Mouse (Mus musculus) midbrain, postnatal 0 days (tissue): ENCODE measurements around the gene Cpne5. TPM values are rescaled to one million over a fixed set of nuclear protein-coding genes. Genes with fewer than 3 reads are reported as not detected.
"Not testable (repeated sequence)": the region's sequence is repeated elsewhere in the genome, so short reads cannot be mapped to it uniquely, and the experiment has no call there.

Experiments used
- ATAC-seq: fragments of 200-750 bp; cut with Nextera tagmentation; 2 replicates; pipeline ENCODE4 v1.8.0; 2017; ENCODE audit warnings: moderate number of reproducible peaks, mild to moderate bottlenecking, moderate TSS enrichment, moderate library complexity; ENCODE audit not compliant: low FRiP score
- DNase-seq: peaks from one replicate; pipeline ENCODE4 v3.0.0-alpha.2; 2015; ENCODE audit warnings: low spot score
- H3K27ac ChIP-seq: fragments of 300-500 bp; sonication (generic); 2 replicates; pipeline ENCODE4 v1.5.1; 2014; ENCODE audit warnings: low read depth, mild to moderate bottlenecking, low read length, mixed read lengths
- H3K27me3 ChIP-seq: fragments of 300-500 bp; sonication (generic); 2 replicates; pipeline ENCODE4 v1.6.1; 2014; ENCODE audit warnings: low read length, control low read depth, mixed read lengths; ENCODE audit not compliant: insufficient read depth
- H3K36me3 ChIP-seq: fragments of 300-500 bp; sonication (generic); 2 replicates; pipeline ENCODE4 v1.6.1; 2014; ENCODE audit warnings: low read length, control low read depth, mixed read lengths; ENCODE audit not compliant: insufficient read depth
- H3K4me1 ChIP-seq: fragments of 300-500 bp; sonication (generic); 2 replicates; pipeline ENCODE4 v1.6.1; 2014; ENCODE audit warnings: mild to moderate bottlenecking, control low read depth, antibody characterized with exemption, low read length, mixed read lengths; ENCODE audit not compliant: insufficient read depth
- H3K4me2 ChIP-seq: fragments of 300-500 bp; sonication (generic); 2 replicates; pipeline ENCODE4 v1.6.1; 2014; ENCODE audit warnings: low read depth, mild to moderate bottlenecking, low read length, mixed read lengths; ENCODE audit not compliant: poor library complexity, severe bottlenecking
- H3K4me3 ChIP-seq: fragments of 300-500 bp; sonication (generic); 2 replicates; pipeline ENCODE4 v1.5.1; 2014; ENCODE audit warnings: low read depth, mild to moderate bottlenecking, low read length, moderate library complexity
- H3K9ac ChIP-seq: fragments of 300-500 bp; sonication (generic); replicated peaks from 2 replicates; pipeline ENCODE4 v1.6.1; 2014; ENCODE audit warnings: mild to moderate bottlenecking, low read length, moderate library complexity, mixed read lengths; ENCODE audit not compliant: poor library complexity, severe bottlenecking
- H3K9me3 ChIP-seq: fragments of 300-500 bp; sonication (generic); 2 replicates; pipeline ENCODE4 v1.6.1; 2016; ENCODE audit warnings: low read length, control low read depth
- CTCF ChIP-seq: IDR thresholded peaks from 2 replicates; pipeline ENCODE4 v1.5.1; 2016; ENCODE audit warnings: antibody characterized with exemption, mild to moderate bottlenecking
- WGBS: fragments of 180-500 bp; shearing (Covaris S2); extraction: QIAGEN DNeasy Blood & Tissue Kit; methylation state at CpG from one replicate; pipeline ENCODE4 v1.1.7; 2014; 5-methylcytosine and 5-hydroxymethylcytosine counted together
- polyA plus RNA-seq: library from polyadenylated mRNA; unstranded; fragments of >200 nt; fragmentation: Nextera tagmentation; extraction: Ambion mirVana; gene quantifications from 2 replicates; pipeline ENCODE4 v1.2.1, GENCODE M21; 2015
- total RNA-seq: library from RNA; depleted of rRNA; stranded (reverse); fragments of >200 nt; gene quantifications from 2 replicates; pipeline ENCODE4 v1.2.3, GENCODE M21; 2014

The Cpne5 gene
- total and polyA plus RNA-seq, 2 experiments from 2014 or later: 86.5 to 90.2 TPM

GRCm38 (mm10) chr17:29270148-29270698 lies 32.3 kb upstream of the Cpne5 start:
- 93% methylated on average over 9 of the region's 9 CpGs for WGBS
- H3K4me2 ChIP-seq: peak overlapping the region; percentile 69; the same call in 1 of the 2 replicates
- H3K27ac ChIP-seq: no peak overlapping the region
- no peaks in the 10 kb centered on the region for H3K9me3 ChIP-seq
- H3K27me3 ChIP-seq: no peaks in the 10 kb centered on the region
- TF ChIP-seq CTCF: no peak
- H3K36me3 ChIP-seq: no peaks in the 10 kb centered on the region
- H3K9ac ChIP-seq: no peak overlapping the region
- no peak overlapping the region for H3K4me3 ChIP-seq
- ATAC-seq: no peak
- DNase-seq: no peak
- H3K4me1 ChIP-seq: peaks cover 9% of the 10 kb centered on the region; the same call in 1 of the 2 replicates

GRCm38 (mm10) chr17:29269349-29269706 lies 31.4 kb upstream of the Cpne5 start:
- H3K9ac ChIP-seq: peak overlapping the region; percentile 91
- H3K36me3 ChIP-seq: no peaks in the 10 kb centered on the region
- no peaks in the 10 kb centered on the region for H3K9me3 ChIP-seq
- no peak for TF ChIP-seq CTCF
- peak overlapping the region; percentile 93 for H3K4me3 ChIP-seq
- no peaks in the 10 kb centered on the region for H3K27me3 ChIP-seq
- H3K27ac ChIP-seq: peak overlapping the region; percentile 81
- H3K4me2 ChIP-seq: peak overlapping the region; percentile 69
- peaks cover 9% of the 10 kb centered on the region; the same call in 1 of the 2 replicates for H3K4me1 ChIP-seq
- WGBS: 19% methylated on average over 10 of the region's 10 CpGs
- ATAC-seq (no peak), DNase-seq (no peak)

- Histone ChIP-seq H3K4me2 (peak within 1 kb of the TSS; percentile 69), H3K4me3 (peak within 1 kb of the TSS; percentile 93), H3K9ac (peak within 1 kb of the TSS; percentile 91), H3K4me1 (peaks cover 9% of the 10 kb centered on the region; the same call in 1 of the 2 replicates), H3K27me3 (no peaks in the 10 kb centered on the region), H3K27ac (peak within 1 kb of the TSS; percentile 81), H3K36me3 (no peaks in the 10 kb centered on the region), H3K9me3 (no peaks in the 10 kb centered on the region)
- peak; percentile 90 for ATAC-seq
- TF ChIP-seq CTCF: peak; percentile 83
- WGBS: under 1% methylated on average over 57 of the region's 63 CpGs
- DNase-seq: peak; percentile 97
Observed at GRCm38 (mm10) chr17:29268682-29269348, 30.8 kb upstream of the Cpne5 start, which contains the start of gene BC004004. Gene BC004004 (plus strand): TSS chr17:29268788.

GRCm38 (mm10) chr17:29267931-29268681 lies 30.1 kb upstream of the Cpne5 start:
- Histone ChIP-seq H3K9me3 (no peaks in the 10 kb centered on the region), H3K4me2 (peak overlapping the region; percentile 69), H3K27me3 (no peaks in the 10 kb centered on the region), H3K36me3 (no peaks in the 10 kb centered on the region), H3K4me1 (peaks cover 9% of the 10 kb centered on the region; the same call in 1 of the 2 replicates), H3K27ac (0 out of 2 replicates have a peak overlapping the region, but pooled peaks have one; percentile 38), H3K4me3 (peak overlapping the region; percentile 93), H3K9ac (no peak overlapping the region; the same call in 1 of the 2 replicates)
- DNase-seq (no peak), ATAC-seq (peak; percentile 24; the same call in 1 of the 2 replicates)
- 57% methylated on average over 6 of the region's 6 CpGs for WGBS
- TF ChIP-seq CTCF: no peak

GRCm38 (mm10) chr17:29267040-29267439 lies 29.1 kb upstream of the Cpne5 start:
- H3K27me3 ChIP-seq, DNase-seq, H3K9me3 ChIP-seq, H3K27ac ChIP-seq, H3K36me3 ChIP-seq, H3K9ac ChIP-seq, ATAC-seq, H3K4me2 ChIP-seq, H3K4me3 ChIP-seq: not testable (repeated sequence)
- 76% methylated on average over 2 of the region's 2 CpGs for WGBS
- H3K4me1 ChIP-seq: peaks cover 13% of the 10 kb centered on the region
